Comparison of ENCODE assay signal across 21 mouse cellular contexts in the genomic region with DNA sequence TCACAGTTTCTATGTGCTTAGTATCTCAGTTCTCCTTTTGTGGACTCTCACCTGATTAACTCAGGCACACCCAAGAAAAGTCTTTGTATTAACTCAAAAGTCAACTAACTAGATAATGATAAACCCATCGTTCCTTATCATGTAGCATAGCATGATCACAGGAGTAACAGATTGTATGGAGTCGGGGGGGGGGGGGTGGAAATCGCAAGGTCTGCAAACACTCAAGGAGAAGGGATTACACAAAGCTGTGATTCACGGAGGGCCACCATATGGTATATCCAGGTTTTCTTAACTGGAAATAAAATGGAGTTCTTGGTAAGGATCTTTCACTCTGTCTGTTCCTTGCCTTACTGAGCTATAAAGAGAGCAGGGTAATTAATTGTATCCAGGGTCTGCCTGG.
DNase-seq lines count a peak whose midpoint lies in the region; ATAC-seq and TF ChIP-seq lines count a peak whose summit lies in the region.
"Had no signal": no experiment of that assay in that cellular context is flagged by ENCODE, and none has a peak within 500 bp of the region (broad histone marks: within the 10 kb centered on the region; RNA-seq: fewer than 3 reads in every experiment).

No protein-coding gene starts in this region.

- no peaks in the 10 kb centered on the region for H3K27me3 ChIP-seq in forebrain, embryonic 13.5 days
- H3K27me3 ChIP-seq in forebrain, embryonic 10.5 days (ENCODE audit: poor library complexity, severe bottlenecking) = no peaks in the 10 kb centered on the region
- no peaks in the 10 kb centered on the region for H3K27me3 ChIP-seq in hindbrain, postnatal 0 days (ENCODE audit: insufficient read depth, low read length)
- H3K27me3 ChIP-seq: embryonic facial prominence, embryonic 12.5 days; heart, embryonic 12.5 days; hindbrain, embryonic 15.5 days had no signal

- 0 out of 2 replicates have a peak, but pooled peaks have one; percentile 33 for ATAC-seq in forebrain, embryonic 13.5 days
- ATAC-seq in frontal cortex, adult (ENCODE audit: low TSS enrichment) = peak; percentile 41; the same call in 1 of the 2 replicates
- ATAC-seq in hindbrain, postnatal 0 days = no peak
- ATAC-seq: CD4-positive, CD25-positive, alpha-beta regulatory T cell, adult 4 months; inflammation-experienced regulatory T-cells, adult 6 months had no signal

- no peaks in the 10 kb centered on the region for H3K36me3 ChIP-seq in forebrain, embryonic 13.5 days (ENCODE audit: poor library complexity, severe bottlenecking)
- H3K36me3 ChIP-seq in forebrain, embryonic 10.5 days (replicated peaks) = no peaks in the 10 kb centered on the region
- no peaks in the 10 kb centered on the region for H3K36me3 ChIP-seq in hindbrain, postnatal 0 days (ENCODE audit: insufficient read depth, low read length)
- H3K36me3 ChIP-seq: embryonic facial prominence, embryonic 12.5 days; G1E; heart, embryonic 12.5 days; hindbrain, embryonic 10.5 days; hindbrain, embryonic 15.5 days had no signal

- WGBS in forebrain, embryonic 13.5 days = 85% methylated on average over 4 of the region's 4 CpGs
- WGBS in forebrain, embryonic 10.5 days = 92% methylated on average over 4 of the region's 4 CpGs
- WGBS in hindbrain, postnatal 0 days = 73% methylated on average over 4 of the region's 4 CpGs

- DNase-seq in forebrain, embryonic 10.5 days (ENCODE audit: extremely low spot score, low spot score) = no peak
- no peak for DNase-seq in frontal cortex, postnatal 10 days (ENCODE audit: low spot score in 2 of 2)
- DNase-seq in brain, adult 2 months (ENCODE audit: low read depth, low spot score) = peak; percentile 51
- peak; percentile 11 for DNase-seq in retina, postnatal 7 days (ENCODE audit: low read depth, low spot score)
- DNase-seq in hindbrain, postnatal 0 days (ENCODE audit: low spot score) = no peak
- DNase-seq: adrenal gland, adult 8-10 months; adrenal gland, postnatal 36 days; B cell, adult 2 months; cerebellum, adult 11-12 months; cerebellum, adult 9-10 months; cerebellum, postnatal 25 days; gastrocnemius, postnatal 25 days had no signal

- H3K27ac ChIP-seq in forebrain, embryonic 13.5 days = no peak overlapping the region
- H3K27ac ChIP-seq in forebrain, embryonic 10.5 days = no peak overlapping the region
- H3K27ac ChIP-seq in hindbrain, postnatal 0 days = no peak overlapping the region
- H3K27ac ChIP-seq: embryonic facial prominence, embryonic 12.5 days; hindbrain, embryonic 10.5 days; hindbrain, embryonic 15.5 days had no signal

- H3K4me3 ChIP-seq in forebrain, embryonic 13.5 days = no peak overlapping the region
- no peak overlapping the region for H3K4me3 ChIP-seq in forebrain, embryonic 10.5 days
- no peak overlapping the region for H3K4me3 ChIP-seq in hindbrain, postnatal 0 days (ENCODE audit: low read length)
- H3K4me3 ChIP-seq: embryonic facial prominence, embryonic 12.5 days; heart, embryonic 12.5 days; hindbrain, embryonic 10.5 days; hindbrain, embryonic 15.5 days had no signal

- no peak for TF ChIP-seq CTCF in hindbrain, postnatal 0 days (IDR thresholded peaks at IDR 0.05; ENCODE audit: low read depth)

- H3K9ac ChIP-seq in forebrain, embryonic 13.5 days = no peak overlapping the region
- H3K9ac ChIP-seq in hindbrain, postnatal 0 days (replicated peaks; ENCODE audit: low read length) = no peak overlapping the region
- H3K9ac ChIP-seq: embryonic facial prominence, embryonic 12.5 days; heart, embryonic 12.5 days; hindbrain, embryonic 15.5 days had no signal

- 0 out of 2 replicates have a peak, but pooled peaks cover 6% of the 10 kb centered on the region for H3K4me1 ChIP-seq in forebrain, embryonic 13.5 days
- no peaks in the 10 kb centered on the region for H3K4me1 ChIP-seq in forebrain, embryonic 10.5 days
- H3K4me1 ChIP-seq in hindbrain, postnatal 0 days (ENCODE audit: insufficient read depth, low read length) = no peaks in the 10 kb centered on the region
- H3K4me1 ChIP-seq: embryonic facial prominence, embryonic 12.5 days; heart, embryonic 12.5 days; hindbrain, embryonic 10.5 days; hindbrain, embryonic 15.5 days had no signal

- no peaks in the 10 kb centered on the region for H3K9me3 ChIP-seq in forebrain, embryonic 13.5 days (replicated peaks)
- no peaks in the 10 kb centered on the region for H3K9me3 ChIP-seq in forebrain, embryonic 10.5 days
- H3K9me3 ChIP-seq in hindbrain, postnatal 0 days (ENCODE audit: low read length) = no peaks in the 10 kb centered on the region
- H3K9me3 ChIP-seq: embryonic facial prominence, embryonic 12.5 days; G1E; heart, embryonic 12.5 days; hindbrain, embryonic 10.5 days; hindbrain, embryonic 15.5 days had no signal

- no peak overlapping the region for H3K4me2 ChIP-seq in forebrain, embryonic 13.5 days
- H3K4me2 ChIP-seq in hindbrain, postnatal 0 days (ENCODE audit: low read depth, low read length) = no peak overlapping the region
- H3K4me2 ChIP-seq: embryonic facial prominence, embryonic 12.5 days; heart, embryonic 12.5 days; hindbrain, embryonic 15.5 days had no signal

Comparison
In these comparisons a context has a peak if more than half of its experiments do, and no peak if none do; other contexts are left out.
1. DNase-seq: peak in brain, adult 2 months (single experiment) and retina, postnatal 7 days (single experiment); none in forebrain, embryonic 10.5 days (single experiment), frontal cortex, postnatal 10 days (0 of 2) and hindbrain, postnatal 0 days (single experiment).